Mouse (Mus musculus) urinary bladder, postnatal 14 days (tissue): ENCODE data around the gene Btbd35f9.
"Not testable (repeated sequence)": the region's sequence is repeated elsewhere in the genome, so short reads cannot be mapped to it uniquely, and the experiment has no call there.

Source experiments
- DNase-seq: peaks from one replicate; pipeline ENCODE4 v3.0.0; 2021; ENCODE audit warnings: low spot score

Gene Btbd35f9

DNA sequence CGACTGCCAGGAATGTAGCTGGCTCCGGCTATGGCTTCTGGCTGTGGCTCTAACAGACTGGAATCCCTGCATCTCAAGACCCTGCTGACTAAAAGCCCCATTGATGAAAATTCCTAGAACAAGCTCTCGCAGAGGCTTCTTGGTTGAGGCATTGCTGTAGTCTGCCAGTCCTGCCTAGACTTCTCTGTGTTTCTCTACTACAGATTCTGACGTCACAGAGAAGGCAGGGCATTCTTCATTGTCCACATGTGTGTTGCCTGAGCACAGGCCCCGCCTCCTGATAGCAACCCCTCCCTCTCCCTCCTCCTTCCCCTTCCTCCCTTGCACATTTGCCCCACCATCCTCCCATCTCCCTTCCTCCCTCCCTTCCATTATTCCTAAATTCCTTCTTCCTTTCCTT lies at the start of gene Btbd35f9:
Gene Btbd35f9, minus strand, starts transcription at position 101 of the 400 bp plus-strand sequence.
- DNase-seq, result not testable (repeated sequence)
